Mouse (Mus musculus) intestine, embryonic 14.5 days (tissue): Measurements from ENCODE around the gene Spats2l. TPM values are rescaled to one million over a fixed set of nuclear protein-coding genes. Genes with fewer than 3 reads are reported as not detected.

Source experiments
- ATAC-seq: fragments of 200-750 bp; cut with Nextera tagmentation; replicated peaks from 2 replicates; pipeline ENCODE4 v1.8.0; 2017; ENCODE audit warnings: low read depth, moderate number of reproducible peaks, moderate TSS enrichment, moderate library complexity; ENCODE audit not compliant: low FRiP score, low TSS enrichment
- DNase-seq: peaks from one replicate; pipeline ENCODE4 v3.0.0-alpha.2; 2018; ENCODE audit warnings: low spot score
- H3K27ac ChIP-seq: fragments of 300-500 bp; sonication (generic); 2 replicates; pipeline ENCODE4 v1.5.1; 2014; ENCODE audit warnings: low read depth, mild to moderate bottlenecking, control low read depth
- H3K27me3 ChIP-seq: fragments of 300-500 bp; sonication (generic); replicated peaks from 2 replicates; pipeline ENCODE4 v1.6.1; 2014; ENCODE audit warnings: low read length, control low read depth; ENCODE audit not compliant: control insufficient read depth, insufficient read depth
- H3K36me3 ChIP-seq: fragments of 300-500 bp; sonication (generic); 2 replicates; pipeline ENCODE4 v1.6.1; 2014; ENCODE audit warnings: low read length, control low read depth; ENCODE audit not compliant: control insufficient read depth, insufficient read depth
- H3K4me1 ChIP-seq: fragments of 300-500 bp; sonication (generic); replicated peaks from 2 replicates; pipeline ENCODE4 v1.6.1; 2014; ENCODE audit warnings: low read length, control low read depth, mixed read lengths; ENCODE audit not compliant: control insufficient read depth, insufficient read depth
- H3K4me2 ChIP-seq: fragments of 300-500 bp; sonication (generic); 2 replicates; pipeline ENCODE4 v1.6.1; 2014; ENCODE audit warnings: low read length
- H3K4me3 ChIP-seq: fragments of 300-500 bp; sonication (generic); 2 replicates; pipeline ENCODE4 v1.5.1; 2014; ENCODE audit warnings: low read depth, low read length, control low read depth, mixed read lengths
- H3K9ac ChIP-seq: fragments of 300-500 bp; sonication (generic); 2 replicates; pipeline ENCODE4 v1.6.1; 2014; ENCODE audit warnings: mild to moderate bottlenecking, low read length
- H3K9me3 ChIP-seq: fragments of 300-500 bp; sonication (generic); 2 replicates; pipeline ENCODE4 v1.6.1; 2016; ENCODE audit warnings: low read length, control low read depth; ENCODE audit not compliant: control insufficient read depth
- WGBS: fragments of 180-500 bp; shearing (Covaris S2); extraction: QIAGEN DNeasy Blood & Tissue Kit; methylation state at CpG from one replicate; pipeline ENCODE4 v1.1.7; 2014; 5-methylcytosine and 5-hydroxymethylcytosine counted together
- polyA plus RNA-seq: library from polyadenylated mRNA; unstranded; fragments of >200 nt; fragmentation: Nextera tagmentation; extraction: Ambion mirVana; gene quantifications from 2 replicates; pipeline ENCODE4 v1.2.1, GENCODE M21; 2014

Spats2l gene
- polyA plus RNA-seq, 1 experiment from 2014 or later = 77.3 TPM

DNA sequence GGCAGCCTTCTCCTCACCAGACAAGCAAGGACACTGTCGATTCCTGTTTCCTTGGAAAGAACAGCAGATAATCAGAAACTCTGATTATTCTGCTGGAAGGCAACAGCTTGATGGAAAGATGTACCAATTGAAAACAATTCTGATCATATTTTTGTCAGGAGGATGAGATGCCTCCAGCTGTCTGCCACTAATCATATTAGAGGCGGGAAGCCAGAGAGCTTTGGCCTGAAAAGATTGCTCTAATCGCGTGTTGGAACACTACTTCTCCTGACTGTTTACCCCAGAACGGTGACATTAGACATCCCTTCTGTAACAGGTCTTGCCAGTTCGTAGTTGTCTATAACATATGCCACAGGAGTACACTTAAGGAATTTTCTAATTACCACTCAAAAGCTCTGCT lies 26.9 kb downstream of the Spats2l start:
- WGBS = 69% methylated on average over 6 of the region's 6 CpGs
- ATAC-seq (no peak), DNase-seq (peak; percentile 21)
- Histone ChIP-seq H3K27me3 (no peaks in the 10 kb centered on the region), H3K9ac (no peak overlapping the region), H3K36me3 (peaks cover 3% of the 10 kb centered on the region; the same call in 1 of the 2 replicates), H3K4me2 (no peak overlapping the region), H3K4me3 (no peak overlapping the region), H3K4me1 (no peaks in the 10 kb centered on the region), H3K9me3 (no peaks in the 10 kb centered on the region), H3K27ac (no peak overlapping the region)

DNA sequence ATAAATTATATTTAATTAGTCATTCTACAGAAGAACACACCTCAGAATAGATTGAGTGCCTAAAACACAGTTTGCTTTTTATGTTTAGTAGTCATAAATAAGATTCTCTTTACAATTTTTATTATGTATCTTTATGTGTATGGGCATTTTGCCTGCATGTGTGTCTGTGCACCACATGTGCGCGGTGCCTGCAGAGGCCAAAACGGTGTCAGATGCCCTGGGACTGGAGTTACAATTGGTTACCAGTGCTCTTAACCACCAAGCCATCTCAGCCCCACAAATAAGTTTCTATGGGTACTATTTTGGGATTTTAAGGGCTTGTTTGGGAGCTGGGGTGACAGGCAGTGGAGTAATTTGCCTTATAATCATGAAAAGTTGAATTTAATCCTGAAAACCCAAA lies 32.2 kb downstream of the Spats2l start:
- Histone ChIP-seq H3K9ac (no peak overlapping the region), H3K9me3 (no peaks in the 10 kb centered on the region; the same call in 1 of the 2 replicates), H3K36me3 (peaks cover 4% of the 10 kb centered on the region; the same call in 1 of the 2 replicates), H3K4me1 (peaks cover 4% of the 10 kb centered on the region; the same call in 1 of the 2 replicates), H3K4me2 (no peak overlapping the region), H3K27ac (no peak overlapping the region), H3K27me3 (no peaks in the 10 kb centered on the region), H3K4me3 (no peak overlapping the region)
- ATAC-seq = no peak
- DNase-seq = peak; percentile 7
- 95% methylated on average over 3 of the region's 3 CpGs for WGBS

DNA sequence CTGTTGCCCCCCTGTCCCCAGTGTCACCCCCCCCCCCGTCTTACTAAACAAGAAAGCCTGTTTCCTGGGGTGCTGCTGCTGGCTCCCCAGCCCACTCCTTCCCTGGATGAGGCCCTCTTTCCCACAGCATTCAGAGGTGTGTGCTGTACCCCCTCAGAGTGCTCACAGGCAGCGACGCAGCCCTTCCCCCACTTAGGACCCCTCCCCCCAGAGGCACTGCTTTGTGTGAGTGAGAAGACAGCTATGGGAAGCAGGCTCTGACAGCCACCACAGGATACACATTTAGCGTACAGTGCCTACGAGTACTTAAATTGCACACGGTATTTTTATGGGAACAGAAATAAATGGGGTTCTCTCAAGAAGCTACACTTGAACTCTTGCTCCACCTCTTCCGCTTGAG lies 33.9 kb downstream of the Spats2l start:
- H3K36me3 ChIP-seq = peaks cover 4% of the 10 kb centered on the region; the same call in 1 of the 2 replicates
- peaks cover 4% of the 10 kb centered on the region; the same call in 1 of the 2 replicates for H3K4me1 ChIP-seq
- H3K9ac ChIP-seq = no peak overlapping the region
- H3K27me3 ChIP-seq = no peaks in the 10 kb centered on the region
- no peaks in the 10 kb centered on the region; the same call in 1 of the 2 replicates for H3K9me3 ChIP-seq
- no peak overlapping the region for H3K4me3 ChIP-seq
- WGBS = 49% methylated on average over 7 of the region's 7 CpGs
- no peak overlapping the region for H3K27ac ChIP-seq
- DNase-seq (peak; percentile 36), ATAC-seq (no peak)
- no peak overlapping the region for H3K4me2 ChIP-seq

DNA sequence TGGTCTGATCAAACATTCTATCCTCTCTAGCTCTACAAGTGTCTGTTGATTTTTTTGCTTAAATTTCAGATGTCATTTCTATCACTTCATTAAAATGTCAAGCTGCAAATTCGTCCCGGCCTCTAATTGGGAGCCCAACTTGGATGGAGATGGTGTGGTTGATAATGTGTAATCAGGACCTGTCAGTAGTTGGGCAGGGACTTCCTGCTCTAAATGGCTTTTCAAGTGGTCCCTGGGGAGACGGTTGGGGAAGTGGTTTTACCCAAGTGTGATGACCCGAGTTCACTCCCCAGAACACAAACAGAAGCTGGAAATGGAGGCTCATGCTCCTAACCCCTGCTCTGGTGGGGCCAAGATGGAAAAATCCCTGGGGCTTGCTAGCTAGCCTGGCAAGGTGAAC lies 36.3 kb downstream of the Spats2l start:
- Histone ChIP-seq H3K4me3 (no peak overlapping the region), H3K9me3 (no peaks in the 10 kb centered on the region; the same call in 1 of the 2 replicates), H3K4me1 (peaks cover 4% of the 10 kb centered on the region; the same call in 1 of the 2 replicates), H3K36me3 (peaks cover 4% of the 10 kb centered on the region; the same call in 1 of the 2 replicates), H3K27ac (no peak overlapping the region), H3K27me3 (no peaks in the 10 kb centered on the region), H3K4me2 (no peak overlapping the region), H3K9ac (no peak overlapping the region)
- WGBS = 64% methylated on average over 4 of the region's 4 CpGs
- DNase-seq (peak; percentile 18), ATAC-seq (no peak)

DNA sequence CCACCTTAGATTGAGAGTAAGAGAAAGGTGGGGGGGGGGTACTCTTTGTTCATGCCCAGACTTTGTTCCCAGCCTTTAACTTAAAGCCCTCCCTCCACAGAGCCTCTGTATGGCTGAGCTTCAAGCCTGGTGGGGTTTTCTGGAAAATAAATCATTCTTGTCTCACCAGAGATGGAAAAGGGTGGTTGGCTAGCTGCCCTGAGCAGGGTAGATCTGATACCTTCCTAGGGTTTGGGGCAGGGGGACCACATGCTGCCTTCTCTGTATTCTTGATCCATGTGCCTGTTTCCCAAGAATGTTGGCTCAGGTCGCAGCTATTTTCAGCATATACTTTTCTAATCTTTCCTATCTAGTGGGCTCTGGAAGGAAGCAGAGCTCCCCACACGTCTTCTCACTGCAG lies 43.1 kb downstream of the Spats2l start:
- WGBS = 60% methylated on average over 2 of the region's 2 CpGs
- H3K9me3 ChIP-seq = no peaks in the 10 kb centered on the region
- H3K27me3 ChIP-seq = no peaks in the 10 kb centered on the region
- no peaks in the 10 kb centered on the region for H3K4me1 ChIP-seq
- H3K4me3 ChIP-seq = no peak overlapping the region
- ATAC-seq = no peak
- no peak for DNase-seq
- no peak overlapping the region for H3K27ac ChIP-seq
- no peak overlapping the region for H3K4me2 ChIP-seq
- H3K9ac ChIP-seq = no peak overlapping the region
- H3K36me3 ChIP-seq = no peaks in the 10 kb centered on the region

GRCm38 (mm10) chr1:57820428-57820997 lies 46.6 kb downstream of the Spats2l start:
- no peaks in the 10 kb centered on the region for H3K27me3 ChIP-seq
- peaks cover 6% of the 10 kb centered on the region; the same call in 1 of the 2 replicates for H3K4me1 ChIP-seq
- H3K27ac ChIP-seq = no peak overlapping the region
- 65% methylated on average over 6 of the region's 6 CpGs for WGBS
- ATAC-seq = no peak
- H3K9me3 ChIP-seq = no peaks in the 10 kb centered on the region
- H3K4me3 ChIP-seq = no peak overlapping the region
- no peak overlapping the region for H3K9ac ChIP-seq
- DNase-seq = no peak
- H3K36me3 ChIP-seq = no peaks in the 10 kb centered on the region
- no peak overlapping the region for H3K4me2 ChIP-seq

GRCm38 (mm10) chr1:57824966-57825759 lies 51.2 kb downstream of the Spats2l start:
- Histone ChIP-seq H3K9me3 (no peaks in the 10 kb centered on the region), H3K4me1 (peaks cover 6% of the 10 kb centered on the region; the same call in 1 of the 2 replicates), H3K27me3 (no peaks in the 10 kb centered on the region), H3K4me2 (no peak overlapping the region), H3K9ac (no peak overlapping the region), H3K27ac (no peak overlapping the region), H3K4me3 (no peak overlapping the region), H3K36me3 (no peaks in the 10 kb centered on the region)
- ATAC-seq (no peak), DNase-seq (no peak)
- WGBS = 65% methylated on average over 17 of the region's 17 CpGs

DNA sequence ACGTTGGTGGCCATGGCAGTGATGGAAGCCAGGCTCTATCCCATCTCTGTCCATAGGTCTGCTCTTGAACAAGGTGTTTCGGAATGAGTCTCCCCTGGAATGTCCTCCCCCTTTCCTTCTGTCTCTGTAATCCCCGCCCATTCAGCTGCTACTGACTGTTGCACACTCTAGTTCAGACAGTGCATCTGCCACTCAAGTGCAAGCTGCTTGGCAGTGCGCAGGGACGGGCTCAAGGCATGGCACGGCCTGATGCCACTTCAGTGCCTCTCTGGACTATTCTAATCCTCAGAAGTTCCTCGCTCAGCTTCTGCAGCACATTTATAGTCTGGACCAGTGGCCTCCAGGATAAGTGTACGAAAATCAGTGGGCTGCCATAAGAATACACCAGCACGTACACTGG lies 52.3 kb downstream of the Spats2l start:
- Histone ChIP-seq H3K4me3 (no peak overlapping the region), H3K4me2 (no peak overlapping the region), H3K9me3 (no peaks in the 10 kb centered on the region), H3K27ac (no peak overlapping the region), H3K4me1 (peaks cover 6% of the 10 kb centered on the region; the same call in 1 of the 2 replicates), H3K27me3 (no peaks in the 10 kb centered on the region), H3K9ac (no peak overlapping the region), H3K36me3 (no peaks in the 10 kb centered on the region)
- DNase-seq (no peak), ATAC-seq (no peak; the same call in 1 of the 2 replicates)
- 69% methylated on average over 9 of the region's 9 CpGs for WGBS
